Mouse (Mus musculus) layer of hippocampus, adult 9-10 months (tissue): ENCODE results near the gene Irak2.
A peak's percentile ranks its signal among the peaks of the same experiment; 100 is the strongest.

Experiments
- DNase-seq: peaks from one replicate; pipeline ENCODE4 v3.0.0; 2022; ENCODE audit warnings: low spot score

The Irak2 gene

DNA sequence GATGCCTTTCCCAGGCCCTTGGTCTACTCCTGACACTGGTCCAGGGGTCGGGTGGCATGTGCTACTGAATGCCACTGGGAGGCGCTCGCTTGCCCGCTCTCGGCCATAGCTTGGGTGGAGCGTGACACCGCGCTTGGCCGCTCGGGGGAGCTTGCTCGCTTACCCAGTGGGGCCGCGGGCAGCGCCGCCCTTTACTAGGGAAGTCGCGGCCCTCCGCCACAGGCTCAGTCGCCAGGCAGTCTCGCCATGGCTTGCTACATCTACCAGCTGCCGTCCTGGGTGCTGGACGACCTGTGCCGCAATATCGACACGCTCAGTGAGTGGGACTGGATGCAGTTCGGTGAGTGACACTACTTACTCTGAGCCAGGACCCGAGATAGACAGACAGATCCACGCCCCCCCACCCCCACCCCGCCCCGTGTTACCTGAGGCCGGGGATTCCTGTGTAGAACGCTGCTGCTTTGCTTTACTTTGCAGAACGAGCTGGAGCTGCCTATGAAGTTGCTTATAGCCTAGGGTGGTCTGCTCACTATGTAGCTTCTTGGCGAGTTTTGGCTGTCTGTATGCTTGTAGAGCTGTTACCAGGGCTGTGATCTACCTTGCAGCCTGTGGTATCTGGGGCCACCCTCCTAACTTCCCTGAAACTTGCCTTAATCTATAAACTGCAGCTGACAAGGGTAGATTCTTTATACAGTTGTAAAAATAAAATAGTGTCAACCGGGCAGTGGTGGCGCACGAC, at the start of gene Irak2:
TSS of gene Irak2 (plus strand) at position 166 of the 739 bp plus-strand sequence.
- peak; percentile 92 for DNase-seq

GRCm38 (mm10) chr6:113592637-113593036, 45.6 kb upstream of the Irak2 start:
- no peak for DNase-seq

- no peak for DNase-seq
These were observed 40.3 kb upstream of the Irak2 start for GRCm38 (mm10) chr6:113597945-113598344.

GRCm38 (mm10) chr6:113599833-113600232, 38.4 kb upstream of the Irak2 start:
- no peak for DNase-seq

DNA sequence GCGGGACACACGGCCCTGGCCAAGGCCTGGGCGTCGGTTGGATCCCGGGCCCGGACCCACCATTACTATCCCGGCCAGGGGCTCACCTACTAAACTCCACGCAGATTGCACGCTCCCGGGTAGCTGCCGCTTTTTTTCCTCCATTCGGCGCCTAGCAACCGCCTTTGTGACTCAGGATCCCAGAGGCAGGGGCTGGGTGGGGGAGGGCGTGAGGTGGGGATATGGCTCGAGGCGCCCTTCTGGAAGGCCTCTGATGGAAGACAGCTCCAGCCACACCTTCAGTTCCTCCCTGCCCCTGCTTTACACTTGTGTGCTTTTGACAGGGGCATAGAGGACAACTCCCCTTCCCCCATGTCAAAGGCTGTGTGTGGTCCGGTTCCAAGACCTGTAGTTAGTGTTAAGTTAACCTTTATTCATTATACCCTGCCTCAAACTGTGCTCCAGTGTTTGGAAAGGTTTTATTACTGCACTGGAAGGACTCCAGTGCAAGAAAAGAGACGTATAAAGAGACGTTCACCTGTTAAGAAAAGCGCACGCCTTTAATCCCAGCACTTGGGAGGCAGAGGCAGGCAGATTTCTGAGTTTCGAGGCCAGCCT, 37.6 kb upstream of the Irak2 start, which contains the start of gene Fancd2os:
TSS of gene Fancd2os (minus strand) at position 173 of the 597 bp plus-strand sequence.
- DNase-seq = no peak

DNA sequence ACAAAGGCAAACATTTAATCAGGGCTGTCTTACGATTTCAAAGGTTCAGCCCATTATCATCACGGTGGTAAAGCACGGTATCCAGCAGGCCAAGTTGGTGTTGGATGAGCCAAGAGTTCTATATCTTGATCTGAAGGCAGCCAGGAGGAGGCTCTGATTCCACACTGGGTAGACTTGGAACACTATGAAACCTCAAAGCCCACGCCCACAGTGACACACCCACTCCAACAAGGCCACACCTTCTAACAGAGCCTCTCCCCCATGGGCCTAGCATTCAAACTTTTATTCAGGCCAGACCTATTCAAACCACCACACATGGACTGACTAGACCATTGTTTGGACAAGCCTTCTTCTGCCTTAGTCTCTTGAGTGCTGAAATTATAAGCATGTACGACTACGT, 35.4 kb upstream of the Irak2 start:
- no peak for DNase-seq

DNA sequence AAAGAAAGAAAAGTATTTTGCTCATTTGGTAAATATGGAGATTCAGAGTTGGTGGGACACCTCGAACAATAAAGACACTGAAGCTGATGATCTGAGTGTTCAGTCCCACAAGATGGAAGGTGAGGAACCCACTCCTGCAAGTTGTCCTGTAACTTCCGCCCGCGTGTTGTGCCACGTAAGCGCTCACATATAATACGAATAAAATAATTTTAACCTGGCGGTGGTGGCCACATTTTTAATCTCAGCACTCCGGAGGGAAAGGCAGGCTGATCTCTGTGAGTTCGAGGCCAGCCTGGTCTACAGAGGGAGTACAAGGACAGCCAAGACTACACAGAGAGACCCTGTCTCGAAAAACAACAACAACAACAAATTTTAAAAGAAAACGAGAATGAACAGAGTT, 34.3 kb upstream of the Irak2 start:
- DNase-seq = no peak

- peak; percentile 78 for DNase-seq
These were observed 33.6 kb upstream of the Irak2 start, which contains the start of gene Brk1 for GRCm38 (mm10) chr6:113604432-113605223. Gene Brk1, plus strand, starts transcription at chr6:113604772.

GRCm38 (mm10) chr6:113605224-113605545, 33.1 kb upstream of the Irak2 start:
- no peak for DNase-seq

DNA sequence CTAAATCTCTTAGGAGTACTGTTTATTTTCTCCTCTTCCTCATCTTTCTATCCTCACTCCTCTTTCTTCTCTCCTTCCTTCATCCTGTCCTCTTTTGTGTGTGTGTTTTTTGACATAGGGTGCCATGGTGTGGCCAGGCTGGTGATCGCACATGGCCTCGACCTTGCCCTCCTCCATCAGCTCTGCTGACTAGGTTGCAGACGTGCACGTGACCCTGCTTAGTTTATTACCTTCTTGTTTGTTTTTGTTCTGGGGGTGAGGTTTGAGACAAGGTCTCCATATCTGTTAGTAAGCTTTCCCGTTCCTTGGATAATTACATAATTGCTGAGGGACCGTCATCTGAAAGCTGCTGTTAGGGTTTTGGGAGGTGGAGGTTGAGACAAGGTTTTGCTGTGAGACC, 29.4 kb upstream of the Irak2 start:
- no peak for DNase-seq

GRCm38 (mm10) chr6:113609293-113609692, 29.0 kb upstream of the Irak2 start:
- no peak for DNase-seq

GRCm38 (mm10) chr6:113612258-113612969, 25.9 kb upstream of the Irak2 start:
- DNase-seq = no peak

DNA sequence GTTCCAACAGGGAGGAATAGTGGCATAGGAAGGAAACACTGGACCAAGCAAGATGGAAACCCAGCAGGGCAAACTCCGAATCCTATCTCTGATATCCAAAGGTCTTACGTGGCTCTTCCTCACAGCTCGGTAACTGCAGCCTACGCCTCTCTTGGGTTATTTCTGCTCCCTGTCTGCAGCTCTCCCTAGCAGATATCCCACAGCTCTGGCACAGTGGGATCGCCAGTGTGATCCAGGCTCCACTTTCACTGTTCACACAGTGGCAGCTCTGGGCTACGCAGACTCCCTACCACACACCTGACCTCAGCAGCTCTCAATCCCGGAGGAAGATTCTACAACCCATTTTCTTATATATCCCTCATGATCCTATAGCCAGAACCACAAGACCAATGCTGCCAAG, 24.1 kb upstream of the Irak2 start:
- DNase-seq = no peak

DNA sequence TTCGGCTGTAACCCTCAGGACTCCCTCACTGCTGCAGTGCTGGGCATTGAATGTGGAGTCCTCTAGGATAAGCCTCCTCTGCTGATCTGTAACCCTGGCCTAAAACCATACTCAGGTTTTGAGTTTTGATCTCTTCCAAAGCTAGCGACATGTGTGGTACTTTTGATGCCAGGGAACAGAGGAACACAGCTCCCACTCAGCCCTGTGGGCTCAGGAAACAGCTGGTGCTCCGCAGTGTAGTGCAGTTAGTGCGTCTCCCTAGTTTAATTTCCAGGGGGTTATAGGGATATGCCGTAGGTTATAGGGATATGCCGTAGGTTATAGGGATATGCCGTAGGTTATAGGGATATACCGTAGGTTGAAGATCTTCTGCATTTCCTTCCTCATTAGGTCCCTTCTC, 23.3 kb upstream of the Irak2 start:
- DNase-seq = no peak

DNA sequence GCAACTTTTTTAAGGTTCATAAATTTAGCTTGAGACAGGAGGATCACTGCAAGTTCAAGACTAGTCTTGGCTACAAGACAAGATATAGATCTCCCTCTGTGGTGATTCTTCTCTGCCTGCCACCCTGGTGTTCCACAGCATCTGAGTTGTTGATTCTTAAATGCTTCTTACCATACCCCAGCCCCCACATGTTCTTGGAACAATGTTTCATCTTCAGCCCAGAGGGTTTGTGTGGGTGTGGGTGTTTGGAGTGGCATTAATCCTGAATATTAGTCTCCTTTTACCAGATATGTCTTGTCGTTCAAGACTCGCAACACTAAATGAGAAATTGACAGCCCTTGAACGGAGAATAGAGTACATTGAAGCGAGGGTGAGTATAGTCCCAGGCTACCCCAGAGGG, 22.8 kb upstream of the Irak2 start:
- no peak for DNase-seq

DNA sequence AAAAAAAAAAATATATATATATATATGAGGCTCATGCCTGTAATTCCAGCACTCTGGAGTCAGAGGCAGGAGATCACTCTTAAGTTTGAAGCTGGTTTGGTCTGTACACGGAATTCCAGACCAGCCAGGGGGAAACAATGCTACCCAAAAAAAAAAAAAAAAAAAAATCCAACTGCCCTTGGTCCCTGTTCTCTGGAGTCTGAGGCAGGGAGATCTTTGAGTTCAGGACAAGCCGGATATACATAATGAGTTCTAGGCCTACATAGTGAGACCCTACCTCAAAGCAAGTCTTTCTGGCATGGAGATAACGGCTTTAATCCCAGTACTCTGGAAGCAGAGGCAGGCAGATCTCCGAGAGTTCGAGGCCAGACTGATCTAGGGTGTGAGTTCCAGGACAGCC, 14.9 kb upstream of the Irak2 start:
- DNase-seq = no peak

- no peak for DNase-seq
These were observed 14.1 kb upstream of the Irak2 start, which contains the start of gene Vhl for GRCm38 (mm10) chr6:113623941-113624751. Gene Vhl, plus strand, starts transcription at chr6:113623959.

GRCm38 (mm10) chr6:113624989-113625770, 13.1 kb upstream of the Irak2 start:
- no peak for DNase-seq

DNA sequence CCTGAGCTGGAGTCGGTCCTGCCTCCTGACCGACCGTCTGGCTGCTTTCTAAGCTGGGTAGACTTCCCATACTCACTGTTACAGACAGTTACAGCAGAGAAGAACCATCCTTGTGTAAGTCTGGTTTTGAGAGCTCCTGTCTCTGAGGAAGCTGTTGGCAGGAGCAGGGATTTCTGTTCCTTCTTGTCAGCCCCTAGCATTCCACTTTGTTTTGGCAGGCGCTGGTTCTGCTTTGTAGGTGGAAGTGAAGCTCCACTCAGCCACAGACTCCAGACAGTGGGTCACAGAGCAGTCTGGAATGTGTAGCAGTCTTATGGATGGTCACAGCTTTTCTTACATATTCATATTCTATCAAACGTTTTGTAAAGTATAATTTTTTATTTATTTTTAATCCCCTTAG, 7.9 kb upstream of the Irak2 start:
- DNase-seq = no peak

GRCm38 (mm10) chr6:113632863-113633262, 5.4 kb upstream of the Irak2 start:
- DNase-seq = no peak

DNA sequence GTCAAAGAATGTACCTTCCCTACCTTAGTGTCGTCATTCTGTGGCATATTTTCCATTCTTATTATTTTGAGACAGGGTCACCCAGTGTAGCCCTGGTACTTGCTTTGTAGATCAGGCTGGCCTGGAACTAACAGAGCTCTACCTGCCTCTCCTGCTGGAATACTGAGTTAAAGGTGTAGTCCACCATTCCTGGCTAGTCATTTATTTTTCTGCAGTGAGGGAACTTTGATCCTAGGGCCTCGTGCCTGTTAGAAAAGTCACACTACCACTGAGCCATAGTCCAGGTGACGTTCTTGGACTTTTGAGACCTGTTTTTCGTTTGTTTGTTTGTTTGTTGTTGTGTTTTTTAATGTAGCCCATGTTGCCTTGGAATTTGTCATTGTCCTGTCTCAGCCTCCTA, 934 bp downstream of the Irak2 start:
- DNase-seq = no peak
